Mouse (Mus musculus): ENCODE measurements around the gene Wdtc1. TPM values are rescaled to one million over a fixed set of nuclear protein-coding genes. Genes with fewer than 3 reads are reported as not detected.
A peak's percentile ranks its signal among the peaks of the same experiment; 100 is the strongest.

Gene Wdtc1
- polyA plus RNA-seq, 2 experiments from 2014 or later: 4.2 to 7.8 TPM

GRCm38 (mm10) chr4:133250609-133251008, 102.7 kb downstream of the Wdtc1 start:
- peak; percentile 72 for ATAC-seq

GRCm38 (mm10) chr4:133247806-133248449, 105.4 kb downstream of the Wdtc1 start:
- no peak for ATAC-seq

GRCm38 (mm10) chr4:133247072-133247471, 106.2 kb downstream of the Wdtc1 start:
- no peak for ATAC-seq

GRCm38 (mm10) chr4:133244289-133244688, 109.0 kb downstream of the Wdtc1 start:
- ATAC-seq: no peak

- ATAC-seq: no peak
Observed at GRCm38 (mm10) chr4:133243538-133243937, 109.7 kb downstream of the Wdtc1 start.

GRCm38 (mm10) chr4:133242710-133243109, 110.6 kb downstream of the Wdtc1 start:
- no peak for ATAC-seq

Other genes with a start within 250 kb of the Wdtc1 start
- 10 to 100 TPM; 69.2 to 76.3 TPM for gene Wasf2, start 223.0 kb downstream of the Wdtc1 start, polyA plus RNA-seq (2017; shearing (Covaris generic))
- gene Cd164l2, start 141.3 kb downstream of the Wdtc1 start, polyA plus RNA-seq (2017; shearing (Covaris generic)): under 1 TPM in 1 of 2 experiments, not detected in 1; 0.54 TPM
- not detected for gene Gpr3, start 140.9 kb downstream of the Wdtc1 start, polyA plus RNA-seq (2017; shearing (Covaris generic))
- gene Map3k6, start 112.7 kb downstream of the Wdtc1 start, polyA plus RNA-seq (2017; shearing (Covaris generic)): under 1 TPM in 1 of 2 experiments, not detected in 1; 0.62 TPM
- gene Sytl1, start 90.4 kb downstream of the Wdtc1 start, polyA plus RNA-seq (2017; shearing (Covaris generic)): 10 to 100 TPM; 22.1 to 39.4 TPM
- gene Tmem222, start 75.7 kb downstream of the Wdtc1 start, polyA plus RNA-seq (2017; shearing (Covaris generic)): 10 to 100 TPM; 83.4 to 93.2 TPM
- gene Slc9a1, start 16.2 kb upstream of the Wdtc1 start, polyA plus RNA-seq (2017; shearing (Covaris generic)): 10 to 100 TPM in 1 of 2 experiments, 1 to 10 TPM in 1; 9.9 to 19.4 TPM
- not detected for gene Tent5b, start 126.7 kb upstream of the Wdtc1 start, polyA plus RNA-seq (2017; shearing (Covaris generic))
- gene Trnp1, start 145.1 kb upstream of the Wdtc1 start, polyA plus RNA-seq (2017; shearing (Covaris generic)): not detected
- gene Kdf1, start 165.5 kb upstream of the Wdtc1 start, polyA plus RNA-seq (2017; shearing (Covaris generic)): under 1 TPM in 1 of 2 experiments, not detected in 1; 0.58 TPM
- 10 to 100 TPM; 29.9 to 34.3 TPM for gene Nudc, start 192.5 kb upstream of the Wdtc1 start, polyA plus RNA-seq (2017; shearing (Covaris generic))
- under 1 TPM in 1 of 2 experiments, not detected in 1; 0.28 TPM for gene Nr0b2, start 199.9 kb upstream of the Wdtc1 start, polyA plus RNA-seq (2017; shearing (Covaris generic))
- 1 to 10 TPM in 1 of 2 experiments, under 1 TPM in 1; 0.51 to 1.4 TPM for gene Gpatch3, start 221.3 kb upstream of the Wdtc1 start, polyA plus RNA-seq (2017; shearing (Covaris generic))
- gene Gpn2, start 230.9 kb upstream of the Wdtc1 start, polyA plus RNA-seq (2017; shearing (Covaris generic)): 1 to 10 TPM; 6.3 to 8.3 TPM
- 10 to 100 TPM; 24.7 to 29.7 TPM for gene Sfn, start 248.7 kb upstream of the Wdtc1 start, polyA plus RNA-seq (2017; shearing (Covaris generic))

Data from CD4-positive, CD25-positive, alpha-beta regulatory T cell, adult 4 months (primary cell).